Mouse (Mus musculus): ENCODE results near the gene Cd68. TPM values are rescaled to one million over a fixed set of nuclear protein-coding genes. Genes with fewer than 3 reads are reported as not detected.

The Cd68 gene
- polyA plus RNA-seq, 1 experiment from 2014 or later, result 5.5 TPM

DNA sequence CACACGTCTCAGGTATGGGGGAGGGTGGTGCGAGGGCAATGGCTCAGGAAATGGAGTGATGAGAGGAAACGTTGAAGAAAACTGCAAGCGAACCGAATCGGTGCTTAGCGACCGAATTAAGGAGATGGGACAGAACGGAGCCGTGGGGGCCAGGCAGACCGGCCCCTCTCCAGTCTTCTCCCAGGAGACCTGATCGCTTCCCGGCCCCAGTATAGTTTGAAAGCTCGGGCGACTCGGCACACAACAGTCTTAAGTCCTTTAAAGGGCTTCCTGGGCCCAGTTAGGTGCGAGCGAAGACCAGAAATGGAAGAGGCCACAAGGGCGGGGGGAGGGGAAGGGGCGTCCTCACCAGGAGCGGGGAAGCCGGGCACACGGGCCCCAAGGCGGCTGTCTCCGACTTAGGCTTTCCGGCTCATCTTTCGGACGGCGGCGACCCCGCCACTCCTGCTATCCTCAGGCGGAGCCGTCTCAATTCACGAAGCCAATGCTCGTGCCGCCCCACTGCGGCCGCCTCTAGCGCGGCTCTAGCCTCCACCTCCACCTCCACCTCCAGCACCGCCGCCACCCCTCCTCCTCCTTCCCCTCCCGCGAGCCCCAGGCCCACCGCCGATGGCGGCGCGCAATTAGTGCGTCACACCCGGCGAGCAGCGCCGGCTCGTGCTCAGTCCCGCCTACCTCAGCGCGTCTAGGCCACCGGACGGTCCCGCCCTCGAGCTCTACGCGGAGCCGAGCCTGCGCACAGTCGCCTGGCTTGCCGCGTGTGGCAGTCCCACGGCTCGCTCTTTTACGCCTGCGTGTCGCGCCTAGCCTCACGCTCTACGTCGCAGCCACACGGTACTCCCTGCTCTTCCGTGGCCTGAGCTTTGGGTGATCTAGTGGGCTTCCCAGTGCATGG lies 15.6 kb upstream of the Cd68 start, which contains the start of gene Senp3:
Gene Senp3 (minus strand): TSS at position 771 of the 895 bp plus-strand sequence.
- peak; percentile 95 for ATAC-seq (ENCODE audit: insufficient read depth, low FRiP score, low TSS enrichment)

GRCm38 (mm10) chr11:69680136-69680855 lies 14.3 kb upstream of the Cd68 start:
- peaks cover 6% of the 10 kb centered on the region for H3K36me3 ChIP-seq (ENCODE audit: control insufficient read depth, insufficient read depth, low read length)
- H3K9ac ChIP-seq (ENCODE audit: low read length), result no peak overlapping the region
- peak overlapping the region; percentile 88 for H3K4me2 ChIP-seq (ENCODE audit: low read depth)
- no peak overlapping the region for H3K27ac ChIP-seq (ENCODE audit: low read depth, low read length)
- no peak for ATAC-seq (ENCODE audit: insufficient read depth, low FRiP score, low TSS enrichment)
- H3K4me3 ChIP-seq (ENCODE audit: low read depth, low read length), result no peak overlapping the region
- DNase-seq (ENCODE audit: low spot score), result no peak
- WGBS, result 94% methylated on average over 30 of the region's 30 CpGs
- H3K4me1 ChIP-seq (ENCODE audit: control insufficient read depth, insufficient read depth, low read length), result peaks cover 10% of the 10 kb centered on the region
- H3K27me3 ChIP-seq (ENCODE audit: control insufficient read depth, insufficient read depth, low read length), result no peaks in the 10 kb centered on the region
- H3K9me3 ChIP-seq (ENCODE audit: control insufficient read depth, low read length), result no peaks in the 10 kb centered on the region

More for the DNA sequence above, 15.6 kb upstream of the Cd68 start, which contains the start of gene Senp3:
- WGBS, result under 1% methylated on average over 79 of the region's 80 CpGs
- peak within 1 kb of the TSS; percentile 54; the same call in 1 of the 2 replicates for H3K27ac ChIP-seq (ENCODE audit: low read depth, low read length)
- peak within 1 kb of the TSS; percentile 88 for H3K4me2 ChIP-seq (ENCODE audit: low read depth)
- peaks cover 3% of the 10 kb centered on the region for H3K36me3 ChIP-seq (ENCODE audit: control insufficient read depth, insufficient read depth, low read length)
- peaks cover 10% of the 10 kb centered on the region for H3K4me1 ChIP-seq (ENCODE audit: control insufficient read depth, insufficient read depth, low read length)
- H3K9me3 ChIP-seq (ENCODE audit: control insufficient read depth, low read length), result no peaks in the 10 kb centered on the region
- H3K4me3 ChIP-seq (ENCODE audit: low read depth, low read length), result peak within 1 kb of the TSS; percentile 90
- H3K9ac ChIP-seq (ENCODE audit: low read length), result peak within 1 kb of the TSS; percentile 75
- DNase-seq (ENCODE audit: low spot score), result peak; percentile 99
- no peaks in the 10 kb centered on the region for H3K27me3 ChIP-seq (ENCODE audit: control insufficient read depth, insufficient read depth, low read length)

GRCm38 (mm10) chr11:69679144-69679543 lies 13.2 kb upstream of the Cd68 start:
- ATAC-seq (ENCODE audit: insufficient read depth, low FRiP score, low TSS enrichment) (no peak), DNase-seq (ENCODE audit: low spot score) (no peak)
- 100% methylated on average over 2 of the region's 2 CpGs for WGBS
- Histone ChIP-seq H3K9ac (ENCODE audit: low read length) (no peak overlapping the region), H3K4me2 (ENCODE audit: low read depth) (no peak overlapping the region), H3K27ac (ENCODE audit: low read depth, low read length) (no peak overlapping the region), H3K27me3 (ENCODE audit: control insufficient read depth, insufficient read depth, low read length) (no peaks in the 10 kb centered on the region), H3K36me3 (ENCODE audit: control insufficient read depth, insufficient read depth, low read length) (peaks cover 6% of the 10 kb centered on the region), H3K4me3 (ENCODE audit: low read depth, low read length) (no peak overlapping the region), H3K9me3 (ENCODE audit: control insufficient read depth, low read length) (no peaks in the 10 kb centered on the region), H3K4me1 (ENCODE audit: control insufficient read depth, insufficient read depth, low read length) (peaks cover 10% of the 10 kb centered on the region)

DNA sequence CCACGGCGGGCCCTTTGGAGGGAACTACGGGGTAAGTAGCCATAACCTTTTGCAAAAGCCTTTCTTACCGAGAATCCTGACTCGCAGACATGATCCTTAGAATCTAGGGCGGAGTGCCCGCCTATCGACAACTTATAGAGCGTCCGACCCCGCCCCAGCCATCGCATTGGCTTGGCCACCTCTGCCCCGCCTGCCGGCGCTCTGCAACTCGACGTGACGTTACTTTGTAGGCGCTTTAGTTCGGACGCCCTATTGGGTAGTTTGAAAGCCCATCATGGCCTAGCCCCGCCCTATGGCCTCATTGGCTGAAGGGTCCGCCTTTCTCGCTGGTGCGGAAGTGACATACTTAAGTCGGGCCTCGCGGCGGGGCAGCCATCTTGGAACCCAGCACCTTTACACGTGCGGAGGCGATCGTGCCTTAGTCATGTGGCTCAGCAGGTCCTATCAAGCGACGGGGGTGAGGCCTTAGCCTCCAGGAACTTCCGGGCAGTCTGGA lies 6.3 kb upstream of the Cd68 start, which contains the start of gene Eif4a1:
Gene Eif4a1 (minus strand): TSS at position 213 of the 496 bp plus-strand sequence.
- Histone ChIP-seq H3K27ac (ENCODE audit: low read depth, low read length) (peak within 1 kb of the TSS; percentile 96), H3K27me3 (ENCODE audit: control insufficient read depth, insufficient read depth, low read length) (no peaks in the 10 kb centered on the region), H3K4me1 (ENCODE audit: control insufficient read depth, insufficient read depth, low read length) (peaks cover 16% of the 10 kb centered on the region), H3K9ac (ENCODE audit: low read length) (peak within 1 kb of the TSS; percentile 99), H3K4me3 (ENCODE audit: low read depth, low read length) (peak within 1 kb of the TSS; percentile 97), H3K9me3 (ENCODE audit: control insufficient read depth, low read length) (no peaks in the 10 kb centered on the region), H3K36me3 (ENCODE audit: control insufficient read depth, insufficient read depth, low read length) (peaks cover 29% of the 10 kb centered on the region), H3K4me2 (ENCODE audit: low read depth) (peak within 1 kb of the TSS; percentile 86)
- ATAC-seq (ENCODE audit: insufficient read depth, low FRiP score, low TSS enrichment), result peak; percentile 96
- WGBS, result 0% methylated on average over 36 of the region's 36 CpGs
- DNase-seq (ENCODE audit: low spot score), result peak; percentile 100

DNA sequence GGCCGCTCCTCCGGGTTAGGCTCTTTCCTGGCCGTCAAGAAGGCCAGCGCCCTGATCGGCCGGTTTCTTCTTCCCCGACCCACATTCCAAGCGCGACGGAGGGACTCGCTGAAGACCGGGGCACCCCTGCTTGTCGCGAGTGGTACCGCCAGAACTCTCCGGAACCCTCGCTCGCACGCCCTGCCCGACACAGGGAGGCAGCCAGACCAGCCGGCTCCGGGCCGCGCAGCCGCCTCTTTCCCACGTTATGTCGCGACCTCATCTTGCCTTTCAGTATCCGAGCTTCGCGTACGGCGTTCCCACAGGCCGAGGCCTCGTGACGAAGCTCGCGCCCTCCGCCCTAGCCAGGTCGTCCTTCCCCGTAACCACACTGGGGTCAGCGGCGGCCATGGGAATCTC lies 5.8 kb upstream of the Cd68 start:
- Histone ChIP-seq H3K36me3 (ENCODE audit: control insufficient read depth, insufficient read depth, low read length) (peaks cover 29% of the 10 kb centered on the region), H3K27me3 (ENCODE audit: control insufficient read depth, insufficient read depth, low read length) (no peaks in the 10 kb centered on the region), H3K9me3 (ENCODE audit: control insufficient read depth, low read length) (no peaks in the 10 kb centered on the region), H3K4me2 (ENCODE audit: low read depth) (peak overlapping the region; percentile 86), H3K4me1 (ENCODE audit: control insufficient read depth, insufficient read depth, low read length) (peaks cover 16% of the 10 kb centered on the region), H3K9ac (ENCODE audit: low read length) (peak overlapping the region; percentile 99), H3K4me3 (ENCODE audit: low read depth, low read length) (peak overlapping the region; percentile 97), H3K27ac (ENCODE audit: low read depth, low read length) (peak overlapping the region; percentile 96)
- DNase-seq (ENCODE audit: low spot score) (no peak), ATAC-seq (ENCODE audit: insufficient read depth, low FRiP score, low TSS enrichment) (0 out of 2 replicates have a peak, but pooled peaks have one; percentile 17)
- WGBS, result under 1% methylated on average over 41 of the region's 43 CpGs

- ATAC-seq (ENCODE audit: insufficient read depth, low FRiP score, low TSS enrichment) (peak; percentile 48), DNase-seq (ENCODE audit: low spot score) (peak; percentile 95)
- peak overlapping the region; percentile 97 for H3K4me3 ChIP-seq (ENCODE audit: low read depth, low read length)
- H3K4me1 ChIP-seq (ENCODE audit: control insufficient read depth, insufficient read depth, low read length), result peaks cover 16% of the 10 kb centered on the region
- H3K4me2 ChIP-seq (ENCODE audit: low read depth), result peak overlapping the region; percentile 86
- H3K27me3 ChIP-seq (ENCODE audit: control insufficient read depth, insufficient read depth, low read length), result no peaks in the 10 kb centered on the region
- no peaks in the 10 kb centered on the region for H3K9me3 ChIP-seq (ENCODE audit: control insufficient read depth, low read length)
- peak overlapping the region; percentile 99 for H3K9ac ChIP-seq (ENCODE audit: low read length)
- H3K36me3 ChIP-seq (ENCODE audit: control insufficient read depth, insufficient read depth, low read length), result peaks cover 29% of the 10 kb centered on the region
- 1% methylated on average over 56 of the region's 61 CpGs for WGBS
- H3K27ac ChIP-seq (ENCODE audit: low read depth, low read length), result peak overlapping the region; percentile 96
These were observed 5.1 kb upstream of the Cd68 start for GRCm38 (mm10) chr11:69670786-69671725.

DNA sequence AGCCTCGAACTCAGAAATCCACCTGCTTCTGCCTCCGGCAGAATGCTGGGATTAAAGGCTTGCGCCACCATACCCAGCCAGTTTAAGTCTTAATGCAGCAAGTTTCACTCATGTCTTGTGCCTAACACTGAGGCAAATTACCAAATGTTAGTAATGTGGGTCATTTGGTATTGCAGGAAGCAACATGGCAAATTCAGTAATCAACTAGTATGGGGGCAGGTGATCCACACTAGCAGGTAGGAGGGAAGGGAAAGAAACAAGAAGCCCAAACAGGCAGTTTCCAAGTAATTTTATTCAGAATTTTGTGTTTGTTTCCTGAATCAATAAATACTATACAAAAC lies 682 bp upstream of the Cd68 start:
- H3K4me3 ChIP-seq (ENCODE audit: low read depth, low read length), result no peak overlapping the region
- no peak for DNase-seq (ENCODE audit: low spot score)
- H3K4me2 ChIP-seq (ENCODE audit: low read depth), result no peak overlapping the region
- no peak overlapping the region for H3K9ac ChIP-seq (ENCODE audit: low read length)
- no peaks in the 10 kb centered on the region for H3K27me3 ChIP-seq (ENCODE audit: control insufficient read depth, insufficient read depth, low read length)
- ATAC-seq (ENCODE audit: insufficient read depth, low FRiP score, low TSS enrichment), result no peak
- H3K36me3 ChIP-seq (ENCODE audit: control insufficient read depth, insufficient read depth, low read length), result peaks cover 33% of the 10 kb centered on the region
- H3K9me3 ChIP-seq (ENCODE audit: control insufficient read depth, low read length), result no peaks in the 10 kb centered on the region
- 90% methylated on average over 3 of the region's 3 CpGs for WGBS
- H3K27ac ChIP-seq (ENCODE audit: low read depth, low read length), result no peak overlapping the region
- peaks cover 17% of the 10 kb centered on the region for H3K4me1 ChIP-seq (ENCODE audit: control insufficient read depth, insufficient read depth, low read length)

DNA sequence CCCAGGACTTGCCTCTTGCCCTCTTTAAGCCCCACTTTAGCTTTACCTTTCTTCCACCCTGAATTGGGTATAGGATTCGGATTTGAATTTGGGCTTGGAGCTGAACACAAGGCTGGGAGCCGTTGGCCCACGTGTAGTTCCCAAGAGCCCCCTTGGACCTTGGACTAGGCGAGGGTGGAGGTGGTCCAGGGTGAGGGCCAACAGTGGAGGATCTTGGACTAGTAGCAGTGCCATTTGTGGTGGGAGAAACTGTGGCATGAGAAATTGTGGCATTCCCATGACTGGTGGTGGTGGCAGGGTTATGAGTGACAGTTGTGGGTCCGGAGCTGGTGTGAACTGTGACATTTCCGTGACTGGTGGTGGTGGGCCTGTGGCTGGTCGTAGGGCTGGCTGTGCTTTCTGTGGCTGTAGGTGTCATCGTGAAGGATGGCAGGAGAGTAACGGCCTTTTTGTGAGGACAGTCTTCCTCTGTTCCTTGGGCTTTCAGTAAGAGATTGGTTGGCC lies 444 bp downstream of the Cd68 start:
- Histone ChIP-seq H3K36me3 (ENCODE audit: control insufficient read depth, insufficient read depth, low read length) (peaks cover 31% of the 10 kb centered on the region), H3K9ac (ENCODE audit: low read length) (no peak overlapping the region), H3K4me1 (ENCODE audit: control insufficient read depth, insufficient read depth, low read length) (peaks cover 19% of the 10 kb centered on the region), H3K9me3 (ENCODE audit: control insufficient read depth, low read length) (no peaks in the 10 kb centered on the region), H3K4me2 (ENCODE audit: low read depth) (no peak overlapping the region), H3K27me3 (ENCODE audit: control insufficient read depth, insufficient read depth, low read length) (no peaks in the 10 kb centered on the region), H3K4me3 (ENCODE audit: low read depth, low read length) (no peak overlapping the region), H3K27ac (ENCODE audit: low read depth, low read length) (no peak overlapping the region)
- ATAC-seq (ENCODE audit: insufficient read depth, low FRiP score, low TSS enrichment), result no peak
- DNase-seq (ENCODE audit: low spot score), result no peak
- WGBS, result 82% methylated on average over 9 of the region's 9 CpGs

Data from neural tube, embryonic 11.5 days (tissue).